Mouse (Mus musculus) left cerebral cortex, postnatal 25 days (tissue): ENCODE data around the gene Eno2. TPM values are rescaled to one million over a fixed set of nuclear protein-coding genes. Genes with fewer than 3 reads are reported as not detected.

Source experiments
- DNase-seq, 2 experiments: peaks; one replicate each; pipeline ENCODE4 v3.0.0; 2022; ENCODE audit warnings: low spot score in 2 of 2, mixed read lengths in 1 of 2
- intact Hi-C: fragments of 180-260 bp; cut with DNase I; formaldehyde crosslinking; loops from one replicate; pipeline ENCODE4 v1.15.1; 2025
- total RNA-seq, 2 experiments: library from RNA; stranded (reverse); gene quantifications; 2 replicates each; pipeline ENCODE4 v1.2.3; 2021

The Eno2 gene
- total RNA-seq, 2 experiments from 2014 or later = 999 to 1,002 TPM

DNA sequence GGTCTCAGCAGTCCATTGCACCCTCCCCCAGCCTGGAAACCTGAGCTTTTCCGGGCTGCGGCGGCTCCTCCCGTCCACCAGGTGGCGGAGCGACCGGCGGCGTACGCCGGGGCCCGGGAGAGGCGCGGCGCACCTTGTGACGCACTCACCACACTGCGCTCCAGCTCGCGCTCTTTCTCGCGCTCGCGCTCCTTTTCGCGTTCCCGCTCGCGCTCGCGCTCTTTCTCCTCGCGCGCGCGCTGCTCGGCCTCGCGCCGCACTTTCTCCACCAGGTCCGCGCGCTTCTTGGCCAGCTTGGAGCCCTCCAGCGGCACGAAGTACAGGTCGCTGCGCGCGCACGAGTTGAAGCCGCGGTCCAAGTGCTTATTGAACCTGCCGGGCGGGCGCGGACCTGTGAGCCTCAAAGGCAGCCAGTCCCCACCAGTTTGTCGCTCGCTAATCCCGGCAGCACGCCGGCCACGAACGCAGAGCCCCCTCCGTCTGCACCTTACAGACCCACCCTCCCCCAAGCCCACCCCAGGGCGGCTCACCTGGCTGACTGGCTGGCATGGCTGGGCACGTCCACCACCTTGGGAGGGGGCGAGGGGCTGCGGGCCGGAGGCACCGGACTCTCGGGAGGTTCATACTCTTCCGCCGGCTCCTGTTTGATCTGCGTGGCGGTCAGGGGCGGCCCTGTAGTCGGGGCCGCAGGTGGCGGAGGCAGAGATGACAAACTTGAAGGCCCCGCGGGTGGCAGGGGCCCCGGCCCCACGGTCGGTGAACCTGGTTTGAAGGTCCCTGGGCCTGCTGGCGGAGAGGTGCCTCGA lies 23.8 kb downstream of the Eno2 start:
- intact Hi-C loops = loop anchor here (2.0 kb wide), 1 partner anchor 13 kb away; no protein-coding TSS in a partner anchor

DNA sequence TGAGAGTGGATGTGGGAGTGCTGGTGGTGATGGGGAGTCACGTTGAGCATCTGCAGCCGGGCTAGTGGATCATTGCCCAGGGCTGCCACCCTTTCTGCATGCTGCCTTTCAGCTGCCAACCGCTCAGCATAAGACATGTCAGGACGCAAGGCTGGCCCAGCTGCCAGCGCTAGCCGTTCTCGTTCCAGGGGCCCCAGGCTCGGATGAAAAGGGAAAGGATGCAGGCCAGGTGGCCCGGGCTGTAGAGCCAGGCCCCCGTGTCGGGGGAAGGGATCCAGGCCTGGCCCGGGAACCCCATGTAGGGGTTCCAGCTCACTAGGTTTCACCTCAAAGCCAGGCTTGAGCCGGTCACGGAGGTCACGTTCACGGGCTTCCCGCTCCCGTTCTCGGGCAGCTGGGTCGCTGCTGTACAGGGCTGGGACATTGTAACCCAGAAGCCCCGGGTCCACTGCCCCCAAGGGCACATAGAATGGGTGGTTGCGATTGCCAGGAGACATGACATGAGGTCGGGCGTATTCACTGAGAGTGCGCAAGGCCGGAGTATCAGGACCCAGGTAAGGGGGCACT lies 24.6 kb downstream of the Eno2 start:
- intact Hi-C loops = loop anchor here (2.0 kb wide), 1 partner anchor 14 kb away; no protein-coding TSS in a partner anchor

More for the DNA sequence above, 23.8 kb downstream of the Eno2 start:
- peak; percentile 95 to 97 for DNase-seq

DNA sequence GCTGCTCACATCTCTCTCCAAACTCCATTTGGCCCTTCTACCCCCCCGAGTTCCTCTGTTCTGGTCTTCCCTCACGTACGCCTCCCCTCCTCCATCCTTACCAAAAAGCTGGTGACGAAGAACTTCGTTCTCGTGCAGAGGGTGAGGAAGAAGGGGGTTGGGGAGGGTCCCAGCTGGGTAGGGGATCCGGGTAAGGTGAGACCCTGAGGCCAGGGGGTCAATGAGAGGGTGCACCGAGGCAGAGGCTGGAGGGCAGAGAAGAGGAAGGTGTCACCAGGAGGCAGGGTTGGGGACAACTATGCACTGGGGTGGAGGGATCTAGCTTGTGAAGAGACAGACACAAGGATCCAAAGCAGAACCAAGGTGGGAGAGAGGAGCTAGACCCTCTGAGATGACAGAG lies 25.8 kb downstream of the Eno2 start:
- DNase-seq = no peak
- intact Hi-C loops = loop anchor here (2.0 kb wide), 1 partner anchor 15 kb away; no protein-coding TSS in a partner anchor

More for the DNA sequence above, 24.6 kb downstream of the Eno2 start:
- no peak for DNase-seq

DNA sequence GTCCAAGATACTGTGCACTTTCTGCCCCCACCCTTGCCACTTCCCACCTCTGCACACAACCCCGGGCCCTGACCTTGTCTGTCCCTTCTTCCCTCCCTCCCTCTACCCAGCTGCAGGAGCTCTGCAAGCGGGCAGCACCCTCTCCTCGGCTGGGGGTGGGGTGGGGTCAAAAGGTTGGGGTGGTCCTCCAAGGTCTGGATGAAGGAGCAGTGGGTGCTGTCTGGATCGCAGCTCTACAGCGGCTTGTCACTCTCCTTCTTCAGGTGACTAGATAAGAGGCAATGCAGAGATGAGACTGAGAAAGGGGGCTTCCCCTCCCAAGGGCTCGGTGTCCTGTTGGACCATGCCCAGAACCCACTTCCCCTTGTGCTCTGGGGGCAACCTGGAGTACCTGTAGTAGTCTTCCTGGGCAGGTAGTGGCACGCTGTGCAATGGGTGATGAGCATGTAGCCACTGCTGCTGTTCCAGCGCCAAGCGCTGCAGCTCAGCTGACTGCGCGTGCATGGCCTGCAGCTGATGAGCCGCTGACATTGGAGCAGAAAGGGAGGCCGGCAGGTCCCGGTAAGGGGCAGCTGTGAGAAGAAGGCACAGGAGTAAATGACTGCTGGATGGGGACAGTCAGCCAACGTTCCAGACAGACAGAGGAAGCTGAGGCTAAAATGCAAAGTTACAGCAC lies 26.5 kb downstream of the Eno2 start:
- intact Hi-C loops = no loop called here
- no peak for DNase-seq

DNA sequence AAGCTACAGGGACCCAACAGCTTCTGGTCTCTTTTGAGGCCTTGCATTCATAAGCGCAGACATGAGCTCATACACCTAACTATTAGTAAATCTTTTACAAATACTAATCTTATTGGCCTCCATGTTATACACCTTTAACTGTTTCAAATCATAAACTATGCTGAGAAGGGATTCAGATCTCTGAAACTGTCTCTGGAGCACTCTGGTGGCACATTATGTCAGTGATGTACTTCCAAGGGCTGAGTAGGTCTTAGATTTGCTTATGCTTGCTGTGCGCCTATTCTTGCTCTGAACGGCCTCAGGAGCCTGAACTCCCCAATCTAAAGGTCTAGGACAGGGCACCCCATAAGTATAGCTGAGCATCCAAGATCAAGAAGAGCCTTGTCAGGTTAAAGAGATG lies 27.6 kb downstream of the Eno2 start:
- no peak for DNase-seq
- intact Hi-C loops = loop anchor here (2.0 kb wide), 2 partner anchors 29 to 63 kb away; partner anchors contain the start of genes Emg1 and Phb2

DNA sequence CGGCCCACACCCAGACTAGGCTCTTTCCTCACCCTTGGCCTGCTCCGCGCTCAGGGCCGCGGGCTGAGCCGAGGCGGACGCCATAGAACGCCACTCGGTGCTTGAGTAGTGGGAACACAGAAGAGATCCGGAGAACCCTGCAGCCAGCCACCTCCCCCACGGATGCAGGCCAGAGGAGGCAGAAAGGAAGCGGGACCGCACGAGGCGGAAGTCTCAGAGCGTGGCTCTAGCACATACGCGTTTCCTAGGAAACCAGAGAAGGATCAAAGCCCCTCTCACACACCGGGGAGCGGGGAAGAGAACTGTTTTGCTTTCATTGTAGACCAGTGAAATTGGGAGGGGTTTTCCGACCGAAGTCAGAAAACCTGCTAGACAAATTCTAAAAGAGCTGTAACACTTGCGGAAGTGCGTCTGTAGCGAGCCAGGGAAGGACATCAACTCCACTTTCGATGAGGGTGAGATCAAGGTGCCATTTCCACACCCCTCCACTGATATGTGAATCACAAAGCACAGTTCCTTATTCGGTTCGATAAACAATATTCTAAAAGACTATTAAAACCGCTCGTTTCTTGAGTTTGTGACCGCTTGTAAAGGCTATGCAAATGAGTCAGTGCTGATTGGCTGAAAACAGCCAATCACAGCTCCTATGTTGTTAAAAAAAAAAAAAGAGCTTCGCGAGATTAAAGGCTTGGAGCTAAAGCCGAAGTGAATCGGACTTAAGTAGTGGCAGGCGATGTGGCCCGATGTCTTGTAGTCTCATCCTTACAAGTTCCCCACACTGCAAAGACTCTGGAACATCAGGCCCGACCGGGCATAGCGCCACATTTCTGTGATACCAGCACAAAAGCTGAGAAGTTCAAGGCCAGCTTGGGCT lies 28.3 kb downstream of the Eno2 start, which contains the start of gene Grcc10:
Gene Grcc10, minus strand, starts transcription at position 487 of the 874 bp plus-strand sequence.
- intact Hi-C loops = loop anchor here (2.0 kb wide), 2 partner anchors 28 to 64 kb away; partner anchors contain the start of genes Emg1 and Phb2
- DNase-seq = peak; percentile 91 to 96

DNA sequence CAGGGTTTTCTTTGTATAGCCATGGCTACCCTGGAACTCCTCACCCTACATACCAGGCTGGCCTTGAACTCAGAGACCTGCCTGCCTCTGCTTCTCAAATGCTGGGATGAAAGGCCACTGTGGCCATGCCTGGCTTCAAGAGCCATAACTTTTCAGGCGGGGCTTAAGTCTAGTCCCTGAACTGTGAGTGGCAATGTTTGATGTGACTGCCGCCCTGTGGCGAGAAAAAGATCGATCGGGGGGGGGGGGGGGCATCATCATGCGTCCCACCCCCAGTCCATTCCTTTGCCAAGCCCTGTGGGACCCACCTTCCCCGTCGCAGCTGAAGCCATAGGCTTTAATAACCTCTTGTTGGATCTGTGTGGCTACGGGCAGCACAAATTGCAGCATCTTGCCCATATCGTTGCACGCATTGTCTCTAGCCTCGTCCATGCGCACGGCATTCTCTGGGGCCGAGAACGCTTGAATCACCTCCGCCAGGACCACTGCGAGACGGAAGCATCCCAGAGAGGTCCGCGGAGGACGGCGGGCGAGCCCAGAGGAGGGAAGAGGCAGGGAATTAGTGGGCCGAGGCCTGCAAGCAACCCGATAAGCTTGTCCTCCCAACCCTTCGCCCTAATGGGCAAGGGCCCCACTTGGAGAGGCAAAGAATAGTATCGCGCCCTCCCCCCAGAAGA lies 29.1 kb downstream of the Eno2 start:
- peak in 1 of 2 experiments; percentile 61 for DNase-seq
- intact Hi-C loops = loop anchor here (2.0 kb wide), 2 partner anchors 28 to 64 kb away; partner anchors contain the start of genes Emg1 and Phb2

DNA sequence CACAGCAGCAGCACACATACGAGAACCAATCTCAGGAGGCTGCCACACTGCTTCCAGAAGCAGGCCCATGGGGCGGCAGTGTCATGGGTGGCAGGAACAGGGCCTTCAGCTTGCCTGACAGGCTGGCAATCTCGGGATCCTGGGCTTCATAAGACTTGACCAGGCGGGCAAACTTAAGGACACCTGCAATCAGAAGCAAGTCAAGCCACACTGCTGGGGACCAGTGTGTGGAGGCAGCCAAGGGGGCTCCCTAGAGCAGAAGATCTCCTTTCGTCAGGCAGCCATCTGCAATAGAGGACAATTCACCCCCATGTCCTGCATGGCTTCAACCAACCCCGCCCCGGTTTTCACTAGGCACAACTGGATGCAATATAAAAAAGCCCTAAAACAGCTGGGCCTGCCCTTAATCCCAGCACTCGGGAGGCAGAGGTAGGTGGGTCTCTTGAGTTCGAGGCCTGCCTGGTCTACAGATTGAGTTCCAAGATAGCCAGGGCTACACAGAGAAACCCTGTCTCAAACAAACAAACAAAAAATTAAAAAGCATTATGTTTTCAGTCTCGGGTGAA lies 30.2 kb downstream of the Eno2 start:
- no peak for DNase-seq
- intact Hi-C loops = no loop called here

DNA sequence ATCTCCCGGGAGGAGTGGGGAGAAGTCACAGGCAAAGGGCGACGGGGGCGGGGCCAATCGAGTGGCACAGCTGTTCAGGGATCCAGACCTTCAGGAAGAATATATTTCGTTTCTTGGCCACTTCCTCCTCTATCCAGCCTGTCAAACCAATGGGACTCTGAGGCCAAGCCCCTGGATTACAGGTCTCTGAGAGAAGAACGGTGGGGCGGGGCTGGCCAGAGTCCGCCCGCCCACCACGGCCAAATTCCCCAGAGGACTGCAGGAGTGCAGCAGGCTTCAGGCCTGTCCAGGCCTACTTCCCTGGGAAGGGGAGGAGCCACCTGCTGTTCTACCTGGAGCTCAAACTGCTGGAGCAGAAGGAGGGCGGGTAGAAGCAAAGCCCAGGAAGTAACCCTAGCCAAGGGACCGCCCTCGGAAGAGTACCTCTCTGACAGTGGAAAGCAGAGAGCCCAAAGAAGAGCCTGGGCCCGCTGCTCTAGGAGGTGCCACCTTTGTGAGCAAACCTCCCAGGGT lies 30.9 kb downstream of the Eno2 start, which contains the start of gene Ptpn6:
Gene Ptpn6, minus strand, starts transcription at position 204 of the 513 bp plus-strand sequence.
- no peak for DNase-seq
- intact Hi-C loops = no loop called here

DNA sequence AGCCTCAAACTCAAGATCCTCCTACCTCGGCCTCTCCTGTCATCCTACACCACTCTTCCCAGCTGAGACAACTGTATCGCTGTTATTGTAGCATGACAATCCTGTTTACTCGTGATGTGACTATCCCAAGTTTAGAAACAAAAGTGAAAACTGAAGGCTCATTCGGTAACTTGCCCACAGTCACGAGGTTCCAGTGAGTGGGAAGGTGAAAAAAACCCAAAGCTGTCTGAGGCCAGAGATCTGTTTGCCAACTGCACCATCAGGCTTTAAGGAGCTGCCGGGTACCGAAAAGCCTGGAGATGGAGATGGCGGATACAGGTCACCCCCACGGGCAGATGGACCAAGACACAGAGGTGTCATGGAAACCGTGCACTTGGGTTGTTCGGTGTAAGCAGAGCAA lies 32.4 kb downstream of the Eno2 start:
- intact Hi-C loops = no loop called here
- DNase-seq = peak in 1 of 2 experiments; percentile 63

DNA sequence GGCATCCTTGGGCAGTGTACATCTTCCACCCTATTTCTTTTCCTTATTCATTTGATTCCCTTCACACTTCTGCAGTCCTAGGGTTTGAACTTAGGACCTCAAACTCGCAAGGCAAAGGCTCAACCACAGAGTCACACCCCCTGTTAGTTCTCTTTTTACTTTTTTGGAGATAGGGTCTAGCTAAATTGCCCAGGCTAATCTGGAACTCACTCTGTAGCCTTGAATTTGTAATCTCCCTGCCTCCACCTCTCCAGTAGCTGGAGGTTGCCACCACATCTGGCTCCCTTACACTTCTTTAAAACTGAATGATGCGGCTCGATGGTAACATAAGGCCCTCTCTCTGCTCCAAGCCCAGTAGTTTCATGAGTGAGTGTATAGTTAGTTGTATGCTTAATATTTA lies 35.1 kb downstream of the Eno2 start:
- intact Hi-C loops = no loop called here
- no peak for DNase-seq

DNA sequence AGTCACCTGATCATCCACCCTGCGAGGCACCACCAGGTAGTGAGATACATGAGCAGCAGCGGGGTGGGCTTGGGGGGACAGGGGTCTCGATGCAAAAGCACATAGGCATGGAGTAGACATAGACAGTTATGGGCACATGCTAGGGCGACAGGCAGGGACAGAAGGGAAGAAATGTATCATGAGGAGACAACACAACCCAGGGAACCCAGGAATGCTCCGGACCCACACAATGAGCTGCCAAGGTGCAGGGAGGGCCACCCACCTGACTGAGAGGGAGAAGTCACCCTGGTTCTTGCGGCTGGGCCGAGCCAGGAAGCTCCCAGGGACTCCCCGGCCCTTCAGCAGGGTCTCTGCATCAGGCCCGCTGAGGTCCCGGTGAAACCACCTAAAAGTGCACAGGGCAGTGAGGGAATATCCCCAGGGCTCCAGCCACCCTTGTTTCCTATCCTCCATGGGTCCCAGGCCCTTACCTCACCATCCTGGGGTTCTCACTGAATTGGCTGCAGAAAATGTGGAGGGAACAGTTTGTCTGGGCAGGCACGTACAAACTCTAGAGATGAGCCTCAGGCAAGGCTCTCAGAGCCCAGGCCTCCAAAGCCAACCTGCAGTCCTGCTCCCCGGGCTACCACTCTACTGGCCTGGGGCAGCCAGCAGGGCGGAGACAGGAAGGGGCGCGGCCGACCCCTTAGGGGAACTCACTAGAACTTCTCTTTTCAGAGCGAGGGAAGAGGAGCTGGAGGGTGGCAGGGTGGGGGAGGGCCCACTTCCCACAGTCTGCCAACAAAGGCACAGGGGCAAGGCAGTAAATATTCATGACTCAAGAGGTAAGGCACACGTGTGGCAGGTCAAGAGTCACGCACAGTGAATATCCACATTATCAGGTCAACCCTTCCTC lies 36.8 kb downstream of the Eno2 start:
- no peak for DNase-seq
- intact Hi-C loops = no loop called here

DNA sequence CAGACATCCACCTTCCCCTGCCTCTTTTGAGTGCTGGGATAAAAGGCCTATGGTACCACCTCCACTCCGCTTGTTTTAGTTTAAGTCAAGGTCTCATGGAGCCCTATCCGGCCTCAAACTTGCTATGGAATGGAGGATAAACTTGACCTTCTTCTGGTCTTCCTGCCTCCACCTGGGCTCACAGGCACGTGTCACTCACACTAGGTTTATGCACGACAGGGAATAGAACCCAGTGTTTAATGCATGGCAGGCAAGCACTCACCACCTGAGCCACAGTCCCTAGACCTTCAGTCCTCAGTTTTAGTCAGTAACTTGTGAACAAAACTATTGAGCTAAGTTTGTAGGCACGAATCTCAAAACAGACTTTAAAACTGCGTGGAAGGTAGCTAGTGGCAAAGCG lies 38.4 kb downstream of the Eno2 start:
- no peak for DNase-seq
- intact Hi-C loops = no loop called here

DNA sequence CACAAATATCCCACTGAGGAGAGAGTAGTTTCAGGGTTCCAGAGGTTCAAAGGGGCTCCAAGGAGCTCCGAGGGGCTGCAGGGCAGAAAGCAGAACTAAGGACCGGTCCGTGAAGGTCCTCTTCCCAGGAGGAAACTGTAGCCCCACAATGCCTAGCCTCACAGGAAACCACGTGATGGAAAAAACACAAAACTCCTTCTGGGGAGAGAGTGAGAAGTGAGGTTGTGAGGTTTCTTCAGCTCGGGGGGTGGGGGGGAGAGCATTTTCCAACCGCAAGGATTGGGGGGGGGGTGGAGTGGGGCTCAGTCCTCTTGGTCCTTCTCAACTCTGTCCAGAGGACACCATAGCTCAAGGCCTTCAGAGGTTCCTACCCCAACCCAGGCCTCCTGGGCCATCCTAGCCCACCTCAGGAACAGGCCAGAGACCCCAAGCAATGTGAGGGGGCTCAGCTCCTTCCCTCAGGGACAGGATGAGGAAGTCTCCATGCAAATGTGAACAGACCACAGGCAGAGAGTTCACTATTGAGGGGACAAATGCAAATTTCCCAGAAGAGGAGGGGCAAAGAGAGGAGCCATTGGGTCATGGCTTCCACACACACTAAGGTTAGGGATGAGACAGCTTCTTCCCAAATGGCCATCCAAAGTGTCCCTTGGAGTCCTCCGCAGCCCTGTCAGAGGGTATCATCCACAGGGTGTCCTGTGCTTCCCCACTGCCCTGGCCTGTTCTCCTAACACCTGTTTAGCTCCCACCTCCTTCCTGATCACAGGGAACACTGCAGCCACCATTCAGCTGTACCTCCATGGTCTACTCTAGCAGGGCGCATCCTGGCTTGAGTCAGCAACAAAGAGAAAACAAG lies 39.4 kb downstream of the Eno2 start:
- intact Hi-C loops = no loop called here
- no peak for DNase-seq

DNA sequence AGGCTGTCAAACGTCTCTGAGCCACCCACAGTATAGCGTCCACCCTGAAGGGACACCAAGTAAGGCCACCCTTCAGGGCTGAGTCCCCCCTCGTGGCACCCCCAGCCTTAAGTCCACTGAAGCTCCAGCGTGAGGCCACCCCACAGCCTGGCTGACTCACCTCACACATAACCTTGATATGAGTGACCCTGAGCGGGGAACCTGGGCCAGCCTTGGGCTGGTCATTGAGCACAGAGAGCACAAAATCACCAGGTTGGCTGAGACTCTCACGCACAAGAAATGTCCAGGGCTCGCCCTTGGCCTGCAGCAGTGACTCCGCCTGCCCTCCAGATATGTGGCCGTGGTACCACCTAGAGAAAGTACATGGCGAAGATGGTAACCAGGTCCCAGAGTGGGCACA lies 40.9 kb downstream of the Eno2 start:
- intact Hi-C loops = no loop called here

DNA sequence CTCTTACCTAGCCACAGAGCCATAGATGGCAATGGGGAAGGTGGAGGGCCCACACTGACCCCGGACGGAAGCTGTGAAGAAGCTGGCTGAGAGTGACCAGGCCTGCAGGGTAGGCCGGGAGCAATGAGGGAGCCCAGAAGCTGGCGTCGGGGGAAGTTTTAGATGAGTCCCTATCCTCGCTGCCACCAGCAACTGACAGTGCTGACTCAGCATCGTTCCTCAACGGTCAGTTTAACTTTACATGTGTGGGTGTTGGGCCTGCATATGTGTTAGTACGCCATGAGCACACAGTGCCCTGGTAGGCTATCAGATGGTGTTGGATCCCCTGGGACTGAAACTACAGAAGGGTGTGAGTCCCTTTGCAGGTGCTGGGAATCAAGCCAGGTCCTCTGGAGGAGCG lies 45.0 kb downstream of the Eno2 start:
- intact Hi-C loops = no loop called here
- no peak for DNase-seq

More for the DNA sequence above, 40.9 kb downstream of the Eno2 start:
- DNase-seq = no peak
